Mouse (Mus musculus) C2C12 (cell line): ENCODE data around the gene Shisal2b. TPM values are rescaled to one million over a fixed set of nuclear protein-coding genes. Genes with fewer than 3 reads are reported as not detected.
"Not testable (repeated sequence)": the region's sequence is repeated elsewhere in the genome, so short reads cannot be mapped to it uniquely, and the experiment has no call there.

ENCODE experiments used
- H3K27me3 ChIP-seq: one replicate; pipeline ENCODE4 v1.6.1; 2011; ENCODE audit not compliant: control insufficient read depth, insufficient read depth, insufficient read length
- H3K36me3 ChIP-seq: one replicate; pipeline ENCODE4 v1.6.1; 2011; ENCODE audit not compliant: control insufficient read depth, insufficient read depth
- H3K4me3 ChIP-seq: one replicate; pipeline ENCODE4 v1.5.1; 2011; ENCODE audit warnings: mild to moderate bottlenecking, control low read depth; ENCODE audit not compliant: poor library complexity, insufficient read depth, severe bottlenecking
- H3K79me2 ChIP-seq: one replicate; pipeline ENCODE4 v1.6.1; 2011; ENCODE audit not compliant: control insufficient read depth, insufficient read depth
- H3K79me3 ChIP-seq: one replicate; pipeline ENCODE4 v1.6.1; 2011; ENCODE audit warnings: low read depth, control low read depth
- H3ac ChIP-seq: one replicate; pipeline ENCODE3; 2011; ENCODE audit warnings: low read depth; ENCODE audit not compliant: control insufficient read depth, insufficient read length
- CEBPB ChIP-seq: IDR thresholded peaks from one replicate; pipeline ENCODE4 v1.6.1; 2011; ENCODE audit warnings: low read depth, mild to moderate bottlenecking, control low read depth, moderate library complexity
- CTCF ChIP-seq: IDR thresholded peaks from one replicate; pipeline ENCODE4 v1.5.1; 2011; ENCODE audit not compliant: control insufficient read depth, insufficient read depth, insufficient read length
- FOSL1 ChIP-seq: IDR thresholded peaks from one replicate; pipeline ENCODE4 v1.8.0; 2011; ENCODE audit warnings: mild to moderate bottlenecking, low read length; ENCODE audit not compliant: poor library complexity, insufficient read depth, severe bottlenecking
- MAX ChIP-seq: IDR thresholded peaks from one replicate; pipeline ENCODE4 v1.6.1; 2011; ENCODE audit warnings: mild to moderate bottlenecking, control low read depth
- MYOD1 ChIP-seq: IDR thresholded peaks from one replicate; pipeline ENCODE4 v1.6.1; 2011; ENCODE audit warnings: low read depth; ENCODE audit not compliant: control insufficient read depth, insufficient read length
- MYOG ChIP-seq: IDR thresholded peaks from one replicate; pipeline ENCODE4 v1.6.1; 2011; ENCODE audit not compliant: control insufficient read depth, insufficient read length; ENCODE audit errors: extremely low read depth
- USF1 ChIP-seq: IDR thresholded peaks from one replicate; pipeline ENCODE4 v1.6.1; 2011; ENCODE audit warnings: low read depth, mild to moderate bottlenecking, control low read depth, moderate library complexity
- long read RNA-seq, 2 experiments: library from polyadenylated mRNA; unstranded; transcript quantifications; one replicate each; pipeline ENCODE4 v2.0.0; 2019 to 2020
- polyA plus RNA-seq: library from polyadenylated mRNA; unstranded; fragments of >200 nt; fragmentation: generic; extraction: Trizol; gene quantifications from one replicate; pipeline ENCODE4 v1.2.1, GENCODE M21; 2012; ENCODE audit warnings: missing spikeins

The Shisal2b gene
- not detected for polyA plus RNA-seq
- long read RNA-seq, experiment 1: 0 reads
- long read RNA-seq, experiment 2: 0 reads

GRCm38 (mm10) chr13:104863127-104863979 lies at the start of gene Shisal2b:
TSS of gene Shisal2b (minus strand) at chr13:104863893.
- TF ChIP-seq MYOG (no peak), MAX (no peak), USF1 (no peak), MYOD1 (no peak), CTCF (no peak), CEBPB (no peak), FOSL1 (no peak)
- H3K79me2 ChIP-seq: no peaks in the 10 kb centered on the region
- H3ac ChIP-seq: no peak within 1 kb of the TSS
- H3K36me3 ChIP-seq: no peaks in the 10 kb centered on the region
- no peaks in the 10 kb centered on the region for H3K79me3 ChIP-seq
- peaks cover 8% of the 10 kb centered on the region for H3K27me3 ChIP-seq
- no peak within 1 kb of the TSS for H3K4me3 ChIP-seq

GRCm38 (mm10) chr13:104911626-104912025 lies 47.9 kb upstream of the Shisal2b start:
- not testable (repeated sequence) for H3K4me3 ChIP-seq, H3ac ChIP-seq, H3K36me3 ChIP-seq, H3K27me3 ChIP-seq, H3K79me3 ChIP-seq, H3K79me2 ChIP-seq

DNA sequence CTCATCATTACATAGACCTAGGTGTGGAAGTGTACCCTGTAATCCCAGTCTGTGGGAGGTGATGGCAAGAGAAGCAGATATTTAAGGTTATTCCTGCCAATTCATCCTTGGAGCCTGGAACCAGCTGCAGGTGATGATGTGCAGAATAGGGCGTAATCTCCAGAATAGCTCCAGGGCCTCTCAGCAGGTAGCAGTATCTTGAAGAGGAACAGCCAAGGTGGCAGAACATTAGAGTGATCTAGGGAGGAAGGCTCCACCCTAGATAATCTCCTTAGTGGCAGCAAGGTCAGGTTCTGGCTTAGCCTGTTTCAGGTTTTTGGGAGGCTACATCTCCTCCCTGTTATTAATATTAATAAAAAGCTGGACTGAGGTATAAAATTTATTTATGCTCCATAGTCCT lies 47.3 kb upstream of the Shisal2b start:
- H3K79me2 ChIP-seq, H3ac ChIP-seq, H3K4me3 ChIP-seq, H3K27me3 ChIP-seq, H3K36me3 ChIP-seq, H3K79me3 ChIP-seq: not testable (repeated sequence)

DNA sequence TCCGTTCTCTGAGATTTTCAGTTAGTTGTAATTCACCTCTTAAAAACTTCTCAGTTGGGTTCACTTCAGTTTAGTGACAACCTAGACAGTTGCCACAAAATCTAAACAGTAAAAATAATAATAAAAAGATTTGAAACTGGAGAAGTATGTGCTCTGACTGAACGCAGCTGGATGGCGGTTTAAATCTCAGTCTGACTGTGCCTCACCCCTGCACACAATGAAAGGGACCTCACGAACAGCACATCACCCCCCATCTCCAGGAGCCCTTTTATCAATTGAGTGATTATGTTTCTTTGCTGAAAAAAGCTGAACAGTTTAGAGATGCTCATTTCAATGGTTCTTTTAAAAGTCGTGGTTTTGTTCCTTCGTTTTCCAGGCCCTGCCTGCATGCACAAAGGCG lies 45.0 kb upstream of the Shisal2b start:
- H3K27me3 ChIP-seq: no peaks in the 10 kb centered on the region
- no peak overlapping the region for H3ac ChIP-seq
- no peak overlapping the region for H3K4me3 ChIP-seq
- no peak for TF ChIP-seq CTCF
- no peak for TF ChIP-seq MYOG
- TF ChIP-seq CEBPB: no peak
- TF ChIP-seq MAX: no peak
- no peak for TF ChIP-seq FOSL1
- no peak for TF ChIP-seq MYOD1
- TF ChIP-seq USF1: no peak
- no peaks in the 10 kb centered on the region for H3K79me2 ChIP-seq
- no peaks in the 10 kb centered on the region for H3K36me3 ChIP-seq
- H3K79me3 ChIP-seq: no peaks in the 10 kb centered on the region

GRCm38 (mm10) chr13:104894771-104895170 lies 31.1 kb upstream of the Shisal2b start:
- H3K79me3 ChIP-seq: no peaks in the 10 kb centered on the region
- TF ChIP-seq FOSL1: no peak
- TF ChIP-seq CTCF: no peak
- no peak for TF ChIP-seq MYOD1
- TF ChIP-seq MAX: no peak
- TF ChIP-seq USF1: no peak
- TF ChIP-seq MYOG: no peak
- no peak for TF ChIP-seq CEBPB
- H3K4me3 ChIP-seq: no peak overlapping the region
- H3ac ChIP-seq: no peak overlapping the region
- no peaks in the 10 kb centered on the region for H3K36me3 ChIP-seq
- H3K27me3 ChIP-seq: peaks cover 4% of the 10 kb centered on the region
- no peaks in the 10 kb centered on the region for H3K79me2 ChIP-seq

- H3K79me3 ChIP-seq: no peaks in the 10 kb centered on the region
- H3K27me3 ChIP-seq: peaks cover 4% of the 10 kb centered on the region
- no peak overlapping the region for H3K4me3 ChIP-seq
- H3K79me2 ChIP-seq: no peaks in the 10 kb centered on the region
- no peak for TF ChIP-seq MYOD1
- no peak for TF ChIP-seq USF1
- no peak for TF ChIP-seq MYOG
- no peak for TF ChIP-seq CEBPB
- no peak for TF ChIP-seq FOSL1
- no peak for TF ChIP-seq CTCF
- H3ac ChIP-seq: no peak overlapping the region
- H3K36me3 ChIP-seq: no peaks in the 10 kb centered on the region
Observed at GRCm38 (mm10) chr13:104892337-104892736, 28.6 kb upstream of the Shisal2b start.
